Comparison of ENCODE assay signal across 10 mouse cellular contexts in genomic region chr11:107445683-107446082, GRCm38 (mm10). TPM values are rescaled to one million over a fixed set of nuclear protein-coding genes. Genes with fewer than 3 reads are reported as not detected.
DNase-seq lines count a peak whose midpoint lies in the region.
"Had no signal": no experiment of that assay in that cellular context is flagged by ENCODE, and none has a peak within 500 bp of the region (broad histone marks: within the 10 kb centered on the region; RNA-seq: fewer than 3 reads in every experiment).

No protein-coding gene starts in this region.

- intact Hi-C loops in left cerebral cortex, postnatal 4 days (cut with DNase I), result no loop called here
- intact Hi-C loops in left cerebral cortex, postnatal 25 days (cut with DNase I), result no loop called here

- peak; percentile 95 for DNase-seq in heart, adult 11 months
- no peak for DNase-seq in heart, adult 9 months (ENCODE audit: low spot score in 2 of 2)
- DNase-seq in left cerebral cortex, postnatal 4 days, result peak; percentile 95
- DNase-seq in left cerebral cortex, postnatal 25 days (ENCODE audit: low spot score in 2 of 2), result no peak
- peak; percentile 81 for DNase-seq in cerebellum, adult 11-12 months
- DNase-seq in cerebellum, postnatal 36 days, result peak; percentile 67 to 73
- DNase-seq in kidney, postnatal 10 days, result no peak
- DNase-seq: liver; lung, embryonic 14.5 days; thymus, postnatal 36 days had no signal

RNA-seq across cellular contexts. Expression of gene Pitpnc1, which starts 24.8 kb away (rescaled TPM):
- 10 to 100 TPM; 78.8 to 79.4 TPM for total RNA-seq in left cerebral cortex, postnatal 4 days (2021)
- total RNA-seq in left cerebral cortex, postnatal 25 days (2021), result 10 to 100 TPM; 50.8 to 51.2 TPM

RNA-seq across cellular contexts. Expression of gene Psmd12, which starts 33.6 kb away (rescaled TPM):
- total RNA-seq in left cerebral cortex, postnatal 4 days (2021), result 10 to 100 TPM; 76.0 to 78.0 TPM
- total RNA-seq in left cerebral cortex, postnatal 25 days (2021), result 10 to 100 TPM; 69.2 to 73.1 TPM

Comparison
In these comparisons a context has a peak if more than half of its experiments do, and no peak if none do; other contexts are left out.
1. DNase-seq: peak in heart, adult 11 months (single experiment), left cerebral cortex, postnatal 4 days (single experiment), cerebellum, adult 11-12 months (single experiment) and cerebellum, postnatal 36 days (2 of 2); none in heart, adult 9 months (0 of 2), left cerebral cortex, postnatal 25 days (0 of 2) and kidney, postnatal 10 days (single experiment).